Mouse (Mus musculus): Measurements from ENCODE around the gene Sept10.
"Not testable (repeated sequence)": the region's sequence is repeated elsewhere in the genome, so short reads cannot be mapped to it uniquely, and the experiment has no call there.

Sept10 gene

DNA sequence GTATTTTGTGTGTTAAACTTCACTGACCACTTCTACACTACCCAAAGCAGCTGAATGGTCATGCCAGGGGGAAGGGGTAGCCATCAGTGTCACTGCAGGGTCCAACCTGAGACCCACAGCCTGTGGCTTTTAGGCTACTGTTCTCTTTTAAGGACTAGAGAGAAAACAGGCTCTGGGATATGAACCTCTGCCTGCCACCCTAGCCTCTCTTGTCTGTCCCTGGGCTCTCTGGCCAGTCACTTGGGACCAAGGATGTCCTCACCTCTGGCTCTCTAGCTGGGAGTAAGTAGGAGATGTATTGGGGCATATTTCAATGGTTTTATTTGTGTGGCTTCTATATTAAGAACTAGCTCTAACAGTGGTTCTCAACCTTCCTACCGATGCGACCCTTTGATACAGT is 101.8 kb downstream of the Sept10 start:
- no peak for DNase-seq

DNA sequence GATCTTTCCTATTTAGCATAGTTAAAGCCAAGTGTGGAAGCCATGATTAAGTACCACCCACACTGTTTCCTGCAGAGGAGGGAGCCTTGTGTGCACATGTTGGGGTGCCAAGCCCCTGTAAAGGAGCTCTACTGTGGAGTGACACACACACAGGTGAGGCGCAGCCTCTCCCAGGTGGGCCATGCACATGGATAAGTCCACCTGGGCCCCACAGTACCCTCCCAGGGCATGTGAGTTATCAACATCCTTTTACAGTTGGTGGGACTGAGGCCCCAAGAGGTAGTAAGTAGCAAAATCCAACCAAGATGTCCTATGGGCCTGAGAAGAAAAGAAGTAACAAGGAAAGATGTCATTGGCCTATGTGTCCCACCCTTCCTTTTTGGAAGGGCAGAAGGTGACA is 102.6 kb downstream of the Sept10 start:
- DNase-seq, result no peak

DNA sequence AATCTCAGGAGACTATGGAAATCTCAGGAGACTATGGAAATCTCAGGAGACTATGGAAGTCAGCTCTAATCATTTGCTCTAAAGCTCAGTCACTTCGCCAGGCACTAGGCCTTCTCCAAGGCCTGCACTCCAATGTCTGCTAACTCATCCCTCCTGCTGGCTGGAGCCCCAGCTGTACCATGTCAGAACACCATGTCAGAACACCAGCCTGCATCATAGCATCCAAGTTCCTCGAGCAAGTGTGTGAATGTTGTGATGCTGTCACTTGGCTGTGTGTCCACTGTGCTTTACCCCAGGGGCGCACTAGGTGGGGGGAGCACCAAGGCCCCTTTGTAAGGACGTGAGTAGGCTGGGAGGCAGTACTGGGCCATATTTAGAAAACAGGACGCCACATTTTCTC is 104.1 kb downstream of the Sept10 start:
- no peak for DNase-seq

DNA sequence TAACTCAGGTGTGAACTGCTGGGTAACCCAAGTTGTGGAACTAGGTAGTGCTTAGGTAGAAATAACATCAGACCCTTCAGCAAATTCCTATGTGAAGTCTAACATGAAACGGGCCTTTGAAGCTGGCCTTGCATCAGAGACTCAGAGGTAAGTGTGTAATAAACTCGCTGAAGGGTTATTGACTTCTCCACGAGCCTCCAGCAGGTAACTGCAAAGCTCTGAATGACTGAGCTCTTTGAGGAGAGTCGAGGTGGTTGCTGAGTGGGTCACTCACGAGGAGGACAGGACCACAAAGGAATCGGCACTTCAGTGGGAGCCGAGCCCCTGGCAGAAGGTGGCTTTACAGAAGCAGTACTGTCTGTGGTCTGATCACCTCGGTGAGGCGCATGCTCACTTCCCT is 105.3 kb downstream of the Sept10 start:
- no peak for DNase-seq

DNA sequence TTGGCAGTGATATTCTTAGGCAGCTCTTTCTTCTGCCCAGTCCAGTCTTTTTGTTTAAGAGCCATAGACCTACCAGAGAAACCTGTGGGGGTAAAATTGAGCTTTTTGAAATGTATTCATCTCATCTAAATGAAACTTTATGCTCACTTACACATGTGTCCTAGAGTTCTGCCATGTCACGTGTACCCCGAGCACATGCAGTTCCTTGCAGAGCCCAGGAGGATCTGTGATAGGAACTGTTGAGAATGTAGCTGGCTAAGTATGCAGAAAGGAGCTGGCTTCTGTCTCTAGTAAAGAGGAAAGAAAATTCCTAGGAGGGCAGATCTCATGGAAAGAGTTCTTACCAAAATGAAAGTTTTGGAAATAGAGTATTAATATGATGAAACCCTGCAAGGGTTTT is 106.0 kb downstream of the Sept10 start:
- no peak for DNase-seq

DNA sequence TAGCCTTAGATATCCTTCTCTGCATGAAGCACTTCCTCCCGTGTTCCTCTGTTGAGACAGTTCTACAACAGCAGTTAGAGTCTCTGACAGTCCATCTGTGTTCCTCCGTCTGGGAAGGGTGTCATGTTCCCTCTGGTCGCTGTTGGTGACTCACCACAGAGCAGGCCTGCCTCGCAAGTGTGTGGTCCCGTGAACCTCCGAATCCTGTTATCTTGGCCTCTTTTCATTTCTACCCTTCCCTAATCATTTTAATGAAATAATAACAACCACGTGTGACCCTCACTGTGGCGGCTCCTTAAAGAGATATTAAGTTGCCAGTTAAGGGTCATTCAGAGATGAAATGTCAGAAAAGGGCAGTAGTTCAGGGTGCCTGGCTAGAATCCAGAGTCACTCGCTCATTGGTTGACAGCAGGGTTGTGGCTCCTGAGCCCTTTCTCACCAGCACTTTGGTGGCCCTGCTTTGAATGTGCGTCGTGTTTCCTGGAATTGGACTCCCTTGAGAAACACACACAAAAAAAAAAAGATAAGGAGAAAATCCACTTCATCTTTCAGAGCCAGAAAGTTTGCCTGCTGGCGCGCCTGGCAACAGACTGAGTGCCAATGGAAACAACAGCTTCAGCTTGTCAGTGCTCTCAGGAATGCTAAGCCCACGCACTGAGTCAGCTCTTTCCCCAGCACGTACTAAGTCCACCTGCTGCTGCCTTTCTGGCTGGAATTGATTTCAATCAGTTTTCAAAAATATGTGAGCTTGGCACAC is 106.9 kb downstream of the Sept10 start:
- DNase-seq, result no peak

DNA sequence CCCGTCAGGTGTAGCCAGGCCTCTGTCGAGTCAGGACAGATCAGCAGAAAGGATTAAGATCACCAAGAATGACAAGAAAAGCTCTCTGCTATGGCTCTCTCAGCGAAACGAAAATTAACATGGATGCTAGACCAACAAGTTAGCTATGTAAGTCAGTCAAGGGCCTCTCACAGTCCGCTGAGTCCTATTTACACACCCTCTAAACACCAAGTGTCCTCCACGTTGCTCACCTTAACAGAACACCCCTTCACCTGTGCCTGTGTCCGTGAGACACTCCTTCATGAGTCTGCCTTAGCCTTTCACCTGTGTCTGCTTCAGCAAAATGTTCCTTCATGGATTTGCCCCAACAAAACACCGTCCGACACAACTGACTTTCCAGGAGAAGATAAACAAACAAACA is 108.3 kb downstream of the Sept10 start:
- no peak for DNase-seq

DNA sequence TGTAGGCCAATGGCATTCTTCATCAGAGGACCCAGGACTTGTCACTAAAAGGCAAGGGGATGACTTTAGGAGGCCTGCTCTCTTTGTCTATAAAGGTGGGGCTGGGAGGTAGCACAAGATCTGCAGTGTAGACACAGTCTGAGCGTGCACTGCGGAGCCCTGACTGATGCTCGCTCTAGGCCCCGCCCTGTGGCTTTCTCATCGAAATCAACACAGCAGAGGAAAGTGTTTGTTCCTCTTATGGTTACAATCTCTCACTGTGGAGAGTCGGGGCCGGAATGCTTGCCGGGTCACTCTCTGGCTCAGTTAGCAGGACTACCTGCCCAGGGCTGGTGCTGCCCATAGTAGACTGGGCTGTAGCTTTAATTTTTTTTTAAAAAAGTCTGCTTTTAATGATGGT is 108.9 kb downstream of the Sept10 start:
- no peak for DNase-seq

DNA sequence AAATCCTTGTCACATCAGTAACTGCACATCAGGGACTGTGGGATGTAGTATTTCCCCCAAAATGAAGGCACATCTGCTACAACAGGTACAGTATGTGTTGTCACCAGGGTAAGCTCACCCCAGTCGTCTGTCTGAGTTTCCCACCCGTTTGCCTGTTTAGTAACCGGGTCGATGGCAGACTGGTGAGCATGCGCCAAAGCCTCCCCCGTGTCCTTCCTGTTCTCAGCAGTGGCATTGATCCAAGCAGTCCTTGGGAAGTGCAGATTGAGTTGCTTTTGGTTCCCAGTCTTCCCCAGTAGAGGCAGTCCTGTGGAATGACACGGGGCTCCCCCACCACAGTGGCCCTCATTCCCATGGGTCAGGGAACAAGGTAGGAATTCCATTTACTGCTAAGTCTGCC is 111.3 kb downstream of the Sept10 start:
- no peak for DNase-seq

DNA sequence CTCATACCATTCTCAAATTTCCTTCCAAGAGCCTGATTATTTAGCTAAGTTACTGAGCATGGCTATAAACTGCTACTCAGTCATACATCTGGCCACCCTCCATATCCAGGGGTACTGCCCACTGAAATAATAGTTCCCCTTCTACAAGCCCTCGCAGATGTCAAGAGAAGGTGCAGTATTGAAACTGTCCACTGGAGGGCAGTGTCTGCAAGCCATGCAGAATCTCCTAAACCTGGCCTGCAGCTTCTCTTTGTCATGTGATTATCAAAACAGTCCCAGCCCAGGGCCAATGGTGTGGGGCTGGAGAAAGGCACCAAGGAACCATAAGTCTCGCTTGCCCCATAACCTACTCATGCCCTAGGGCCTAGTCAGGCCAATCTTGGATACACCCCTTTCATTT is 112.6 kb downstream of the Sept10 start:
- DNase-seq, result peak; percentile 23

DNA sequence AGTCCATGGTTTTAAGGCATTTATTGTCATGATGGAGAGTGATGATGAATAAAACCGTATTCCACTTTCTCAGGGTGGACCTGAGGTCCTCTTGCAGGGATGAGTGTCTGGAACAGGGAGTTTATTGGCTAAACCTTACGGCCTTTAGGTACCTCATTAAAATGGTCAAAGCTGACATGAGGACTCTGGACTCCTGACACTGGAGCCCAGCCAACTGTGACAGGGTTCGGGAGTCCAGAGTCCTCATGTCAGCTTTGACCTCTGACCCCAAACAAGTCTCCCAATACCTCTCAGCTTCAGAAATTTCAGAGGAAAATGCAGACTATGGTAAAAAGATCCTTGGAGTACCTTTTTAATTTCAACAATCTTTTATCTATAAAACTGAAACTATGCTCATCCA is 115.0 kb downstream of the Sept10 start:
- no peak for DNase-seq

DNA sequence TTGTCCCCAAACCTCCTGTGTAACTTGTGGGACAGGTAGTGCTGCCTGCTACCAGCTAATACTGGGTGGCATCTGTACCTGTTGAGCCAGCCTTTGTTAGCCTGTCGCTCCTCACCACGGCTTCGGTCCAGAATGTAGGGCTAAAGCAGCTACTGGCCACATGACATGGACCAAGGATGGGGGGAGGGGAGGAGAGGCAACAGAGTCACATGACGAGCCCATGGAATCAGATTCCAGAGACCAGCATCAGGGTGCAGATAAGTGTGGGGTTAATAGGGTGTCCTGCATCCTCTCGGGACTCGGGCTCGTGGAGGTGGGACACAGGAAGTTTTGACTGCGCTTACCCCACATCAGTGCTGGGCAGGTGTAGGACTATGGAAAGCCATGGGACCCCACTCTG is 115.8 kb downstream of the Sept10 start:
- DNase-seq, result no peak

DNA sequence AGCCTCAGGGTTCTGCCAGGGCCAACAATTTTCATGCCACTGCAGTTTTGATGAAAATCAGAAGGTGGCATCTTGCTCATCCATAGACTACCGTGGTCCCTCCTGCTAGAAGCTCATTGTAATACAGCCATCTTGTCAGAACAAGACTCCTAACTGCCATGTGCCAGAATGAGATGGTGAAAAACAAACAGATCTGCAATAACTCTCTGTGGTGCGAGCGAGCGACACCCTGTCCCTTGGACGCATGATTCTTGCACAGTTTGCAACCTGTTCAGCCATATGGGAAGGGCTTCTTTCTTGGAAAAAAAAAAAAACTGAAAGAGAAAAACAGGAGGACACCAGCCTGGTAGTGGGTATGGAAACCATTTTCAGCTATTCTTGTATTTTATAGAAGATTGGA is 117.0 kb downstream of the Sept10 start:
- no peak for DNase-seq

DNA sequence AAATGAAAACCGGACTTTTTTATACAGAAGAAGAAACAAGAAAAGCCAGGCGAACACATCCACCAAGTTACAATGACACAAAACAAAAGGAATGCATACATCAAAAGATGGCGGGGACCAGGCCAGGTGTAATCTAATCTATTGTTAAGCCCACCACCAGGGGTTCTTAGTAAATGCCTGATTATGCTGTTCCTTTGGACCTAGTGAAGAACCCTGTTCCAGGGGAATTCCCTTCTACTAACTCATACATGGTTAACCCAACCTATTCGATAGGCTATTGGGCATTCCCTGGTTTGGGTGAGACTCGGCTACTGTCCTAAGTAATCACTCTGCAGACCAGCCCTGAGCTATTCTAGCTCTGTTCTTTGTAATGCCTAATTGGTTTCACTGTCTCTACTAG is 118.6 kb downstream of the Sept10 start:
- not testable (repeated sequence) for DNase-seq

DNA sequence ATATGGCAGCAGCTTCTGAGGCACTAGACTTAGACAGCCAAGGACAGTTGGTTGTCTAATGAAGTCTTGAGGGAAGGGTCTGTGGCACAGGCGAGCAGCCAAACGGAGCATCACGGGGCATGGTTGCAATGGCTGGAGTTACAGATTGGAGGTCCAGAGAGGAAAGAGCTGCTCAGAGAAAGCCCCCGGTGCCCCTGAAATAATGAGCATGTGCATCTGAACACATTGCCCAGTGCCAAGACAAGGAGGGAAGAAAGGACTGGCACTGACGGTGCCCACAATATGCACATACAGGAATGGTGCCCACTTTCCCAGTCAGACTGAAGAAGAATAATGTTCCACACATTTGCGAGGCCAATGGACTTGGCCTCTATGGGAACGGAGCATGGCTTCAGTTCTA is 129.7 kb downstream of the Sept10 start:
- no peak for DNase-seq
